Mouse (Mus musculus): ENCODE results near the gene Rb1. TPM values are rescaled to one million over a fixed set of nuclear protein-coding genes. Genes with fewer than 3 reads are reported as not detected.

Rb1 gene
- polyA plus RNA-seq, 1 experiment from 2014 or later = 48.6 TPM

DNA sequence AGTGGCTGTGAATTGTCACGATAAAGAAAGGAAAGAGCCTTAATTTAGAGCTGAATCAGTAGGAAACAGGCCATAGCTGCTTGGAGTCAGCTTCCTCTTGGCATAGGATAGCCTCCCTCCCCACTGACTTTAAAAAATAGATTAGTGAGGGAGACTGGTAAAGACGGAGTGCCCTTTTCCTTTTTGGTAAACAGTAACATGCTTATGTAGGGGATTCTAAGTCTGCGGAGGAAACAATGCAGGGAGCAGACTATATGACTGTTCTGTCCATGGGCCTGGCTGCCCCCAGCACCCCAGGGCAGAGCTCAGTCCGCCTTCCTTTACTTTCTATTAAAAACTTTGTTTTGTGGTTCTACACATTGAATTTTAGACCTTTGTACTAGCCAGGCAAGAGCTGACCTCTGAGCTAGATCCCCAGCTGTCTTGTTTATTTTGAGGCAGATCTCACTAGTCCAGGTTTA is 146.4 kb downstream of the Rb1 start:
- 16% methylated on average over 4 of the region's 4 CpGs for WGBS (ENCODE audit: missing documents)

DNA sequence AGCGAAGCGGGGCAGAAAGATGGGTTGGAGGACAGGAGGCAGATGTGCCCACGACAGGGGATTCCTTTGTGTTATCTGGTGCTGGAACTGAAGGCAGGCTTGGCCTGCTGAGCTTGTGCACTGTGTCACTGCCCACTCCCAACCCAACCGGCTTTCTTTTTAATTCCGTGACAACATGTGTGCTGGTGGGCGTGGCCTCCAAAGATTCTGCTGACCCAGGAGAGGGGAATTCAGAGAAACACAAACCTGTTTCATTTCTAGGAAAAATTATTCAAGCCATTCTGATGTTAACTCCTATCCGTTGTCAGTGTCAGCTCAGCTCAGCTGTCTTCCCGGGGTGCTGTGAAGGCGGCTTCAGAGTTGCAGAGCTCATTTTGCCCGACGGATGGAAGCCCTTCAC is 147.7 kb downstream of the Rb1 start:
- Histone ChIP-seq H3K36me3 (ENCODE audit: inconsistent target) (peaks cover 32% of the 10 kb centered on the region), H3K27ac (peak overlapping the region; percentile 99), H3K4me3 (ENCODE audit: inconsistent target) (no peak overlapping the region), H3K79me2 (ENCODE audit: inconsistent target) (peaks cover 27% of the 10 kb centered on the region)
- WGBS (ENCODE audit: missing documents) = 92% methylated on average over 11 of the region's 11 CpGs

More for the DNA sequence above, 146.4 kb downstream of the Rb1 start:
- Histone ChIP-seq H3K79me2 (ENCODE audit: inconsistent target) (peaks cover 18% of the 10 kb centered on the region), H3K36me3 (ENCODE audit: inconsistent target) (peaks cover 32% of the 10 kb centered on the region), H3K4me3 (ENCODE audit: inconsistent target) (no peak overlapping the region), H3K27ac (peak overlapping the region; percentile 99)

DNA sequence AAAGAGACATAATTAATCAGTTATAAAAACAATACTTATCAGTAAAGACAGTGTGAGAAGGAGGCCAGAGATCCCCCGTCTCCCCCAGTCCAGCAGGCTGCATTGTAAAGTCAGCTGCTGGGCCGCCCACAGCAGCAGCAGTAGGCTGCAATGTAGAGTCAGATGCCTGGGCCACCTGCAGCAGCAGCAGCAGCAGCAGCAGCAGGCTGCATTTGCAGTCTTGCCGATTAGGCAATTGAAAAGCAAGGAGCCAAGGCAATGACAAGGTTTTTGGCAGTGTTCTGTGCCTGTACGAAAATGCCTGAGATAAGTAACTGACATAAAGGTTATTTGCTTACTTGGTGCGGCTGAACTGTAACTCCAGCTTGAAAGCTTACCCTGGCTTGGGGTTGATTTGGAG is 149.4 kb downstream of the Rb1 start:
- peaks cover 27% of the 10 kb centered on the region for H3K79me2 ChIP-seq (ENCODE audit: inconsistent target)
- no peak overlapping the region for H3K4me3 ChIP-seq (ENCODE audit: inconsistent target)
- H3K27ac ChIP-seq = peak overlapping the region; percentile 99
- H3K36me3 ChIP-seq (ENCODE audit: inconsistent target) = peaks cover 21% of the 10 kb centered on the region
- WGBS (ENCODE audit: missing documents) = 67% methylated on average over 5 of the region's 5 CpGs

DNA sequence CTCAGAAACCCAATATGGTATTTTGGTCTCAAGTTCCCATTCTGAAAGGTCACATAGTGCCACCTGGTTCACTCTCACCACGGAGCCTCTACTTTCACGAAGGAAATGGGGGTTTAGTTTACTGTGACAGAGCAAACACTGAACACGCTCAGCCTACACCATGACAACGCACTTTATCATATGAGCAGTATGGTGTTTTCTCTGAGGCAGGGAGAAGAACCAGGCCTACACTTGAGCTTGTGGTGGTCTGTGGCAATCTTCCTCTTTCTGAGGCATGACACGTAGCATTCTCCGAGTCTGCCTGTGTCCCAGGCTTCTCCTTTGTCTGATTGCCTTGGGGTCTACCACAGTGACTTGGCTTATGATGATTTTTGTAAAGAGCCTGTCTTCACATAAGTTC is 149.8 kb downstream of the Rb1 start:
- WGBS (ENCODE audit: missing documents) = 7% methylated on average over 5 of the region's 6 CpGs
- no peak overlapping the region for H3K4me3 ChIP-seq (ENCODE audit: inconsistent target)
- peaks cover 27% of the 10 kb centered on the region for H3K79me2 ChIP-seq (ENCODE audit: inconsistent target)
- H3K36me3 ChIP-seq (ENCODE audit: inconsistent target) = peaks cover 21% of the 10 kb centered on the region
- peak overlapping the region; percentile 99 for H3K27ac ChIP-seq

DNA sequence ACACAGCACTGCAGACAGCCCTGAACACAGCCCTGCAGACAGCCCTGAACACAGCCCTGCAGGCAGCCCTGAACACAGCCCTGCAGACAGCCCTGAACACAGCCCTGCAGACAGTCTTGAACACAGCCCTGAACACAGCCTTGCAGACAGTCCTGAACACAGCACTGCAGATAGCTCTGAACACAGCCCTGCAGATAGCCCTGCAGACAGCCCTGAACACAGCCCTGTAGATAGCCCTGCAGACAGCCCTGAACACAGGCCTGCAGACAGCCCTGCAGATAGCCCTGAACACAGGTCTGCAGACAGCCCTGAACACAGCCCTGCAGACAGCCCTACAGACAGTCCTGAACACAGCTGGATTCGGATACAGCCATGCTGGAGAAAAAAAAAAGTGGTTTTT is 150.6 kb downstream of the Rb1 start:
- Histone ChIP-seq H3K27ac (peak overlapping the region; percentile 99), H3K36me3 (ENCODE audit: inconsistent target) (peaks cover 21% of the 10 kb centered on the region)

DNA sequence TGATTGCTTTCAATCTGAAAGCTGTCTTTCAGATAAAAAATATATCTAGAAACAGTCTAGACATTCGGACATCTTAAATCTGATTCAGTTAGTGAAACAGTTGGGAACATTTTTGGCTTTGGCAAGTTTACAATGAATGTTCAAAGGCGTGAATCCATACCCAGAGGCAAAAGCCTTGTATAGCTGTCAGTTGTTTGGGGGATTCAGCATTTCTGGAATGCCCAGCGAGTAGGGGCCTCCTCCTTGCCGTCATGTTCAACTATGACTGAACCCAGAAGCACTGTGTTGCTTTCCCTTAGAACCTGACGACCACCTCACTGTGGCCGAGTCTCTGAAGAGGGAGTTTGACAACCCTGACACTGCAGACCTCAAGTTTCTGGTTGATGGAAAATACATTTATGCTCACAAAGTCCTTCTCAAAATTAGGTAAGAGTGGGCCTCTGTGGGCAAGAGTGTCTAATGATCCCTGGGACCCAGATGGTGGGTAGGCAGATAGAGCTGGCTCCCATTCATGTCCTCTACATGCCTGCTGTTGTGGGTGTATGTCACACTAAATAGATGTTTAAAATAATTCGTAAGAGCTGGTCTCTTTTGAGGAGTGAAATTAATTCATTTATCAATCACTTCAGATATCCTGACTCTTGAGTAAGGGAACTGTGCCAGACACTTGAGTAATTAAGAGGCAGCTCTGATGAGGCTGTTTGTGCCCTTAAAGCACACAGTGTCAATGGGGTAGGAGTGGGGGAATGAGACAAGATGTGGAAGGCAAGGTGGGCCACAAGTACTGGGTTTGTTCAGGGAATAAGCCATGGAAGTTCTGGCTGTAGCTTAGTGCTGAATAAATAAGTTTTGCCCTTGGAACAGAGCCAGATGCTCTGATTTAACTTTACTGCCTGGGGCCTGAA is 151.3 kb downstream of the Rb1 start:
- Histone ChIP-seq H3K36me3 (ENCODE audit: inconsistent target) (peaks cover 21% of the 10 kb centered on the region), H3K4me3 (ENCODE audit: inconsistent target) (peak overlapping the region; percentile 21), H3K79me2 (ENCODE audit: inconsistent target) (peaks cover 27% of the 10 kb centered on the region), H3K27ac (peak overlapping the region; percentile 99)
- WGBS (ENCODE audit: missing documents) = 92% methylated on average over 7 of the region's 7 CpGs

More for the DNA sequence above, 150.6 kb downstream of the Rb1 start:
- peak overlapping the region; percentile 21; the same call in 1 of the 2 replicates for H3K4me3 ChIP-seq (ENCODE audit: inconsistent target)
- peaks cover 27% of the 10 kb centered on the region for H3K79me2 ChIP-seq (ENCODE audit: inconsistent target)
- 80% methylated on average over 1 of the region's 1 CpGs for WGBS (ENCODE audit: missing documents)

DNA sequence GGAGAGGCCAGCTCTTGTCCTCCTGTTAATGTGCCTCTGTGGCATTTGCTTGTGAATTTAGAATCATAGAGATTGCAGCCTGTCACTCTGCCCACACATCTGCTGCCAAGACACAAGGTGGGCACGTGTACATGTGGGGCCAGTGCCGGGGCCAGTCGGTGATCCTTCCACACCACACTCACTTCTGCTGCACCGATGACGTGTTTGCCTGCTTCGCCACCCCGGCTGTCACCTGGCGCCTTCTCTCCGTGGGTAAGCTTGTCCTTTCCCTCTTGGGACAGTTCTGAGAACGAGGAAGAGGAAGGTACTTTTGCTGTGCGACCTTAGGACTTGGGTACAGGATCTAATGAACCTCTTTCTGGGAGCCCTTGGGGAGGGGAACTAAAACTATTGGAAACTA is 152.0 kb downstream of the Rb1 start:
- Histone ChIP-seq H3K4me3 (ENCODE audit: inconsistent target) (peak overlapping the region; percentile 21), H3K36me3 (ENCODE audit: inconsistent target) (peaks cover 21% of the 10 kb centered on the region), H3K27ac (peak overlapping the region; percentile 99), H3K79me2 (ENCODE audit: inconsistent target) (peaks cover 27% of the 10 kb centered on the region)
- WGBS (ENCODE audit: missing documents) = 62% methylated on average over 7 of the region's 11 CpGs

DNA sequence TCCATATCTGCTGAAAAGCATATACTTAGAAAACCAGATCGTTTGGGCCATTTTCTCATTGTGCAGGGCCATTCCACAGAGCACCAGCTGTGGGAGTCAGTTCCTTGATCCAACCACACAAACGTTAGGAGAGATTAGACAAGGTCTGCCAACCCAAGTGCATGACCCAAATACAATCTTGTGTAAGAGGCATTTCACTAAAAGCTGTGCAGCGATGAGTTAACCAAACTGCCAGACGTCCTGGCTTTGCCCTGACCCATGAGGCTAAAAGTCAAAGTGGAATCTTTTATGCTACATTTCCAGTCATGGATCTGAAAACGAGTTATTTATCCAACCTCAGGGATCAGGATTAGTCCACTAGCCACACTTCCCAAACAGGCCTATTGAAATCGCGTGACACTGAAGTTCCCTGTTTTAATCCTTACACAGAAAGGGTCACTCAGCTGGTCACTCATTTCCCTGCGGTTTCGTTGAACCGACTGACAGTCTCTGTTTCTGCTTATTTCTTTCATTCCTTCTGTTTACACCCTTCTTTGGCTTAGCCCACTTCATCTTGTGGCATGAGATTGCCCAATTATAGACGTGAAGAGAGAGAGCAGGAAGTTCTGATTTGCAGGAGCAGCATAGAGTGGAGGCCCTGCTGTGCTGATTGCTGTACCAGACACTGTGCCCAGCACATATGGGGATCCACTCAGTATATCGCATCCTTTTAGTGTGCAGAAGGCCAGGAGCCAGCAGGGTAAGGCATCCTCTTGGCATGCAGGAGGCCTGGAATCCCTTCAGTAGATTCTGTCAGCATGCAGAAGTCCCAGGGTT is 153.2 kb downstream of the Rb1 start:
- 10% methylated on average over 12 of the region's 12 CpGs for WGBS (ENCODE audit: missing documents)
- H3K79me2 ChIP-seq (ENCODE audit: inconsistent target) = peaks cover 27% of the 10 kb centered on the region
- H3K27ac ChIP-seq = peak overlapping the region; percentile 99
- peak overlapping the region; percentile 21; the same call in 1 of the 2 replicates for H3K4me3 ChIP-seq (ENCODE audit: inconsistent target)
- peaks cover 10% of the 10 kb centered on the region for H3K36me3 ChIP-seq (ENCODE audit: inconsistent target)

DNA sequence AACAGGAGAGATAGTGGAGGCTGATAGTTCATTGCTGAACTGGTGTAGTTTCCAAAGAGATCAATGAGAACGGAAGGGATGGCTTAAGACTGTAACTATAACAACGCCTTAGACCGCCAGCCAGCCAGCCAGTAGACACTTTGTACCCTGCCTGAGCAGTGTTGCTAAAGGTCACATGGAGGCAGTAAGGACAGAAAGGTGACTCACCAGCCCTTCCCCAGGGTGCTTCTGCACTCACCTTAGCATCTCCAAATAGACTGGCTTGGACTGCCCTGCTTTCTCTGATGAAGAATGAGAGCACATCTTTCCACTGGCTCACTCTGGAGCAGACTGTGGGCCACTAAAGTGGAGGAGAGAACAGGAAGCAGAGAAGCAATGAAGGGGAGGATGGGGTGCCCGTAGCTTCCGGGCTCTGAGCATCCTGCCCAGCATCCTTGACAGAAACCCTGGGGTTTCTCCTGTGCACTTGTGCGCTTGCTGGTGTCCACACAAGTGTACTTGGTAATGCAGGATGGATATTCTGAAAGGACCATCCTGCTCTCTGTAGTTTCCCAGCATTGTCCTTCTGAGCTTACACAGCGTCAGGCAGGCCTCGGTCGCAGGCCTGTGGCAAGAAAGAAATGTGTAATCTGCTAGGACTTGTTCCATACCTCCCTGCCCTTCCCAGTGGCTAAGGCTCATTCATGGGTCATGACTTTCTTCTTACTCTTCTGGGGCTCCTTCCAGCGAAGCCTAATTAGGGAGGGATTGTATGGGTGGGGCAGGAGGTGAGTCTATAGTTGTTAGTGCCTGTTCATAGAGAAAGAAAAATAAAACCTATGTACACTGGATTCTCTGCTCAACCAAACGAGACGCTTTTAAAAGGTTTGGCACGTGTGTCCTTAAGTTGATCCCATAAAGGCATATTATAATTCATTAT is 155.4 kb downstream of the Rb1 start:
- H3K36me3 ChIP-seq (ENCODE audit: inconsistent target) = peaks cover 23% of the 10 kb centered on the region
- peaks cover 18% of the 10 kb centered on the region for H3K79me2 ChIP-seq (ENCODE audit: inconsistent target)
- WGBS (ENCODE audit: missing documents) = 90% methylated on average over 10 of the region's 13 CpGs
- H3K27ac ChIP-seq = peak overlapping the region; percentile 99
- no peak overlapping the region for H3K4me3 ChIP-seq (ENCODE audit: inconsistent target)

DNA sequence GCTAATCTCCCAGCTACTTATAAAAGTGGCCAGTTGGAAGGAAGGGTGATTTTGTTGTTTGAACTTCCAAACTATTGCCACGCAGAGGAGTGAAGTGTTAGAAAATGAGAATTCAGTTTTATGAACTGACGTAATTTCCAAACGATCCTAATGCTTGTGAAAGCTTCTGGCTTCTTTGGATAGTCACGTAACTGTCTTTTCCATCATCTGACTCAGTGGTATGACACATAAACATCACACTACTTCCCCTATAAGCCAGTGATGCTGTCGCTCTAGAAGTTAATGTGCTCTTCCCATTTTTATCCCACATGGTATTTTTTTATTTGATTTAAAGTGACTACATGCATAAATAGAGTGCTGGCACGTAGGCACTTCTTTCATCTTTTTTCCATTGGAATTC is 157.0 kb downstream of the Rb1 start:
- H3K27ac ChIP-seq = peak overlapping the region; percentile 99
- H3K36me3 ChIP-seq (ENCODE audit: inconsistent target) = peaks cover 38% of the 10 kb centered on the region
- H3K4me3 ChIP-seq (ENCODE audit: inconsistent target) = no peak overlapping the region
- 10% methylated on average over 6 of the region's 6 CpGs for WGBS (ENCODE audit: missing documents)
- peaks cover 2% of the 10 kb centered on the region for H3K79me2 ChIP-seq (ENCODE audit: inconsistent target)

DNA sequence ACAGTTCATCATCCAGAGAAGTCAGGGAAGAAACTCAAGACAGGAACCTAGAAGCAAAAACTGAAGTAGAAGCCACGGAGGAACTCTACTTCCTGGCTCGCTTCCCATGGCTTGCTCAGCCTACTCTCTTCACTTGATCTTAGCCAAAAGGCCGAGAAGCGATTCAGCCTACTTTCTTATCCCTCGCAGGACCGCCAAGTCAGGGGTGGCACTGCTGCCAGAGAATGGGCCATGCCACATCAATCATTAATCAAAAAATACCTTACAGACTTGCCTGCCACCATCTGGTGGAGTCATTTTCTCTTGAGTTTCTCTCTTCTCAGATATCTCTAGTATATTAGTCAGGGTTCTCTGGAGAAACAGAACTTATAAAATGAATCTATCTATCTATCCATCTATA is 160.5 kb downstream of the Rb1 start:
- Histone ChIP-seq H3K27ac (no peak overlapping the region), H3K4me3 (ENCODE audit: inconsistent target) (no peak overlapping the region), H3K79me2 (ENCODE audit: inconsistent target) (no peaks in the 10 kb centered on the region; the same call in 1 of the 2 replicates), H3K36me3 (ENCODE audit: inconsistent target) (peaks cover 59% of the 10 kb centered on the region)
- WGBS (ENCODE audit: missing documents) = 85% methylated on average over 6 of the region's 6 CpGs

DNA sequence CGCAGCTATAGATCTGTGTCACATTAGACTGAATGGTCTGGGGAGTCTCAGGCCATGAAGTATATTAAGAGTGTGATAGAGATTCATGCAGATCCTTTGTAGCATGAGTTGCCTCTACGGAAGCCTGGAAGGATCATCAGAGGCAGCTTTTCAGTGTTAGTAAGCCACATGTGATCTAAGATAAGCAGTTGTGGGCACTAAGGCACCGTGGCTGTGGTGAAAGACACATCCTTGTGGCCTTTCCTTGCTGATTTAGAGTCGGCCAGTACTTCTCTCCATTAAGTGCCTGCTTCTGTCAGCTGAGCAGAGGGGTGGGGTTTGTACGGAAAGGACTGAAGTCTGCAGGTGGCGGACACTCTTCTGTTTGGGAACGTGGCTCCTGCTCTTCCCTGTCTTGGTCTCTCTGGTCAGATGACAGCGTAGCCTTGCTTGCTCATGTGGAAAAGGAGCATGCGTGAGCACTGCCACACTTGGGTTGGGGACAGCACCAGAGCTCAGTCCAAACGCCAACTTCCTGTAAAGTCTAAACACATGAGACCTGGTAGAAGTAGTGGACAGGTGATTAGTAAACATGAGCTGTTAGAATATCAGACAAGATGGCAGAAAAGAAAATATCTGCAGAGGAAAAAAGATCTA is 162.1 kb downstream of the Rb1 start:
- Histone ChIP-seq H3K4me3 (ENCODE audit: inconsistent target) (no peak overlapping the region), H3K27ac (no peak overlapping the region), H3K36me3 (ENCODE audit: inconsistent target) (peaks cover 71% of the 10 kb centered on the region), H3K79me2 (ENCODE audit: inconsistent target) (no peaks in the 10 kb centered on the region)
- WGBS (ENCODE audit: missing documents) = 72% methylated on average over 10 of the region's 10 CpGs

DNA sequence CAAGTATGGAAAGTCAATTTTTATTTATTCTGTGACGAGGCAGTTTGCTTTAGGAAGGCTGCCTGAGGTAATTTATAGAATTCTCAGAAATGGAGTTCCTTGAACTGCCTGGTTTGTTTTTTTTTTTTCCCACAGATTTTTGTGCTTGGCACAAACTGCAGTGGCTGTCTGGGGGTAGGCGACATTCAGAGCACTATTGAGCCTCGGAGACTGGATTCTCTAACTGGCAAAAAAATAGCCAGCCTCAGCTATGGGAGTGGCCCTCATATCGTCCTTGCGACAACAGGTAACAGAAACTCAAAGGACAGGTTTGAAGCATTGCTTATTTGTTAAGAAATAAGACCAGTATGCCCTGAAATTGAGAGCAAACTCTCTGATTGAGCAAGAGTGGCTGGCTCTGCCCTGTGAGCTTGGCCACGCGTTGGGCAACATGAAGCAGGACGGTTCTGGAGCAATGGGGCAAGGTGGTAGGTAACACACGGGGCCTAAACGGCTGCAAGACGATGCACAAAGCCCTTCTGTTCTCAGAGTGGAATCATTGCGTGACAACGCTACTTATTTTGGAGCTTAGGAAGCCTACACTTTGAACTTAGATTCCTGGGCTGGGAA is 163.3 kb downstream of the Rb1 start:
- peaks cover 80% of the 10 kb centered on the region for H3K36me3 ChIP-seq (ENCODE audit: inconsistent target)
- no peaks in the 10 kb centered on the region for H3K79me2 ChIP-seq (ENCODE audit: inconsistent target)

More for the DNA sequence above, 163.3 kb downstream of the Rb1 start:
- 56% methylated on average over 13 of the region's 13 CpGs for WGBS (ENCODE audit: missing documents)
- no peak overlapping the region for H3K27ac ChIP-seq
- H3K4me3 ChIP-seq (ENCODE audit: inconsistent target) = no peak overlapping the region

All from macrophage (primary cell).